Mouse (Mus musculus) MEL (cell line): ENCODE data around the gene Plekhb2. TPM values are rescaled to one million over a fixed set of nuclear protein-coding genes. Genes with fewer than 3 reads are reported as not detected.

Experiments
- polyA plus RNA-seq, 2 experiments: library from polyadenylated mRNA; stranded (reverse) in 1 of 2; unstranded in 1 of 2; fragments of >175 nt in 1 of 2; fragments of >200 nt in 1 of 2; gene quantifications; 2 replicates each; pipeline versions ENCODE4 v1.2.1 to v1.2.4; 2012; ENCODE audit warnings: low replicate concordance in 2 of 2, low read depth in 1 of 2; ENCODE audit not compliant: insufficient read length in 2 of 2, insufficient read depth in 1 of 2, missing spikeins in 1 of 2
- total RNA-seq: library from RNA; depleted of rRNA; stranded (reverse); fragments of 300-350 nt; gene quantifications from 2 replicates; pipeline ENCODE4 v1.2.3, GENCODE M21; 2012; rRNA removed

Gene Plekhb2
- total and polyA plus RNA-seq, 3 experiments, result 16.8 to 22.2 TPM; not detected in 1

Other genes with a start within 250 kb of the Plekhb2 start
- 72.7 and 78.9 TPM in 2 replicates for gene Fam168b, start 6.9 kb upstream of the Plekhb2 start, total RNA-seq
- gene Fam168b, start 6.9 kb upstream of the Plekhb2 start, polyA plus RNA-seq, result 100 to 1,000 TPM in 1 of 2 experiments, 10 to 100 TPM in 1; 97.4 to 136 TPM